Mouse (Mus musculus) left cerebral cortex, adult 9 months (tissue): ENCODE measurements around the gene Adgrl3.

Experiments
- DNase-seq, 2 experiments: peaks; one replicate each; pipeline ENCODE4 v3.0.0; 2022; ENCODE audit warnings: low spot score in 2 of 2

The Adgrl3 gene

DNA sequence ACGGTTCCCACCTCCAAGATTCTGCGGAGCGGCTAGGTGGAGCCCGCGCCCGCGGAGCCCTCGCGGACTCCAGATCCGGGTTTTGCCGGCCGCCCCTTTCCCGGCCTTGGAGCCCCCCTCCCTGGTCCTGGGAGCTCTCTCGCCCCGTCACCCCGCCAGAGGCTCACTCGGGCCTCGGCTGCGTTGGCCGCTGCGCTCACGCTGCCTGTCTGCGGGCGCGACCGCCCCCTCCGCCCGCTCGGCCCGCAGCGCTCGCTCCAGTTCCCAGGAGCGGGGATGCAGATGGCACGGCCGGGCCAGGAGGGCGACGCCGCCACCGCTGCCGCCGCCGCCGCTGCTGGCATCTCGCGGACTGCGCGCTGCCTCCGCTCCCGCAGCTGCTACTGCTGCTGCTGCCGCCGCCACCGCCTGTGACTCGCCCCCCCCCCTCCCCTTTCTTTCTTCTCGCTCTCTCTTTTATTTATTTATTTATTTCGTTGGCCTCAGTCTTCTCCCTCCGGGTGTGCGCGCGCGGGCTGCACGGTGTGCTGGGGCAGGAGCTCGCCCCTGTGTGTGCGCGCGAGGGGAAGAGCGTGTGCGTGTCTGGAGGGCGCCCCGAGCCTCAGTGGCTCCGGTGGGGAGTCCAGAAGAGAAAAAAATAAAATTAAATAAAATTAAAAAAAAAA lies at the start of gene Adgrl3:
Adgrl3 (plus strand) TSS at position 549 of the 665 bp plus-strand sequence.
- peak; percentile 56 to 80 for DNase-seq

GRCm38 (mm10) chr5:81019166-81019565 lies 772 bp upstream of the Adgrl3 start:
- DNase-seq = no peak

- peak; percentile 23 to 65 for DNase-seq
These were observed 505 bp downstream of the Adgrl3 start for GRCm38 (mm10) chr5:81020281-81021005.

- no peak for DNase-seq
These were observed 1.0 kb downstream of the Adgrl3 start for GRCm38 (mm10) chr5:81021006-81021320.

GRCm38 (mm10) chr5:81021331-81021863 lies 1.5 kb downstream of the Adgrl3 start:
- peak; percentile 19 to 64 for DNase-seq

DNA sequence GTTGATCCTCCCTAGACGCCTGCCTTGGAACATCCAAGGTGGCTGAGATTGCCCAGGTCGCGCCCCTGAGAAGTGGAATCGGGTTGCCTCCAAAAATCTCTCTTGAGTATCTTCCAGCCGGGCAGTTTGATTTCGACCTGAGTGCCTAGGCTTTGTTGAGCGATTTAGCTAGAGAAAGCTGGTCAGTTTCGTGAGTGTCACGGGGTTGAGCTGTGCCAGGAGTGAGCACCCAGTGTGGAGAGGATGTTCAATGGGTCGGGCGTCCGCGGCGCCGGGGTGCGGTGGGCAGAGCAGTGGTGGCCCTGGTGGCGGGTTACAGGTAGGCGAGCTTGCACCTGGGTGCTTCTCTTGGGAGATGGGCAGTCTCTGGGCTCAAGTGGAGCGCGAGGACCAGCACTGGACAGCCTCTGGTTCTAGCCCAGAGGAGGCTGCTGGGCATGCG lies 1.9 kb downstream of the Adgrl3 start:
- DNase-seq = peak in 1 of 2 experiments; percentile 56

DNA sequence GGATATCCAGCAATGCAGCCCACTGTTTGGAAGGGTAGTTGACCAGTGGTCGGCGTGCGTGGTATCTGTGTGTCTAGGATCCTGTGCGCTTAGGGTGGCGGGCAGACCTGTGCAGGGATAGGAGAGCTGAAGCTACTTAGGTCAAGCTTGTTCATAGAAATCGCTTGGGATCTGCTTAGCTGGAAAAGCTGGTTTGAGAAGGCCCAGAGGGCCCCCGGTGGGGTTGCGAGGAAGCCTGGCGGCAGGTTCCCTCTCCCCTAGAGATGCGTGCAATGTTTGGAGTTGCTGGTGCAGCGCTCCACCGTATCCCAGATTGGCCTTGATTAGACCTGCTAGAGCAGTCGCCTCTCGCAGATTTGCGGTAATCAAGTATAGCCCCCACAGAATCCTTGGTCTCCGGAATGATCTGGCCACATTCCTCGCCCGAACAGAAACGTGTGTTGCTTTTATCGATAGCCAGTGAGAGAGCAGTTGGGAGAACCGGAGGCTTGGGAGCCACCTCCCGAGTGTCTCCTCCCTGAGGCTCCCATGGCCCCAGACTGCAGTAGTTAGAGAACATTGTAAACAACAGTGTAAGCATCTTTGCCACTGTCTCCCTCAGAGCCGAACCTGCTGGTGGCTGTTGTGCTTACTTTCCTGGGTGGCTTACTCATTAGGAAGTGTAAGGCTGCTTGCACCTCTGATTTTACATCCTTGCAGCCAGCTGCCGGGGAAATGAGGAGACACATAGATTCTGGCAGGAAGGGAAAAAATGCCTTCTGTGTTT lies 2.6 kb downstream of the Adgrl3 start:
- DNase-seq = peak; percentile 22 to 46

GRCm38 (mm10) chr5:81023923-81024715 lies 4.2 kb downstream of the Adgrl3 start:
- DNase-seq = no peak

DNA sequence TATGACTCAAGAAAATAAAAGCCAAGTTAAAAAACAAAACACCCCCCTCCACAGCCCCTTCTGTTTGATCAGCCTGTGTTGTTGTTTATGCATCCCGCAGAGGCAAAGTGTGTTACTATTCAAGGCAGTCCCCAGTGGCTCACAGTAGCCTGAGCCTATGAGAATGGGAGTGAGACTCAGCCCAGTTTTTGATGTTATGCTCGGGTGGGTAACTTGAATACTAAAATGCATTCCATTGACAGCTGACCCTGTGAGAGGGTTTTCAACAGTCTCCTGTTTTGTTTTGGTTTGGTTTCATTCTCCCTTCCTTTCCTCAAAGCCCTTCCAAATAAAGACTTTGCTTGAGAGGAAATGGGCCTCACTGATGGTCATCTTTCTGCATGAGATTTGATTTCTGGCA lies 8.9 kb downstream of the Adgrl3 start:
- DNase-seq = peak; percentile 18 to 40

GRCm38 (mm10) chr5:81037091-81037490 lies 17.2 kb downstream of the Adgrl3 start:
- no peak for DNase-seq

GRCm38 (mm10) chr5:81043875-81044274 lies 23.9 kb downstream of the Adgrl3 start:
- no peak for DNase-seq

DNA sequence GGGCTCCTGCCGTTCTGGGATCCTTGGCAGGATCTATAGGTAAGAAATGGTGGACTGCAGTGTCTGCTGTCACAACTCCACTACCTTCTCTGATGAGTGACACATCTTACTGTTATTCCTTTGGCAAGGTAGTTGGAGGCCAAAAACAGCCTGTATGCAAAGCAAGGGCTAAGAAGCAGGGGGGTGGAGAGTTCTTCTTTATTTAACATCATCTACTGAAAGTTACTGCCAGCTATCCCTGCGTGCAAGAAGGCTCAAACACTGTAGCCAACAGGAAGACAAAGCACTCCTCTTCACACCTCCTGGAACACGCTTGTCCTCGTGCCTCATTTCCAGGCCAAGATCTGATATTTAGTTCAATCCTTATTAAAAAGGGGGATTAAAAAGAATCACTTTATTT lies 26.2 kb downstream of the Adgrl3 start:
- DNase-seq = no peak

- no peak for DNase-seq
These were observed 34.7 kb downstream of the Adgrl3 start for GRCm38 (mm10) chr5:81054628-81055027.

- DNase-seq = no peak
These were observed 35.3 kb downstream of the Adgrl3 start for GRCm38 (mm10) chr5:81055253-81055652.

GRCm38 (mm10) chr5:81058122-81058521 lies 38.2 kb downstream of the Adgrl3 start:
- no peak for DNase-seq

GRCm38 (mm10) chr5:81060950-81061349 lies 41.0 kb downstream of the Adgrl3 start:
- DNase-seq = no peak

- no peak for DNase-seq
These were observed 41.4 kb downstream of the Adgrl3 start for GRCm38 (mm10) chr5:81061386-81061785.

- DNase-seq = no peak
These were observed 44.1 kb downstream of the Adgrl3 start for GRCm38 (mm10) chr5:81064026-81064425.

- DNase-seq = no peak
These were observed 48.2 kb downstream of the Adgrl3 start for GRCm38 (mm10) chr5:81068173-81068572.

GRCm38 (mm10) chr5:81068839-81069238 lies 48.9 kb downstream of the Adgrl3 start:
- no peak for DNase-seq

GRCm38 (mm10) chr5:81072888-81073287 lies 53.0 kb downstream of the Adgrl3 start:
- DNase-seq = no peak

DNA sequence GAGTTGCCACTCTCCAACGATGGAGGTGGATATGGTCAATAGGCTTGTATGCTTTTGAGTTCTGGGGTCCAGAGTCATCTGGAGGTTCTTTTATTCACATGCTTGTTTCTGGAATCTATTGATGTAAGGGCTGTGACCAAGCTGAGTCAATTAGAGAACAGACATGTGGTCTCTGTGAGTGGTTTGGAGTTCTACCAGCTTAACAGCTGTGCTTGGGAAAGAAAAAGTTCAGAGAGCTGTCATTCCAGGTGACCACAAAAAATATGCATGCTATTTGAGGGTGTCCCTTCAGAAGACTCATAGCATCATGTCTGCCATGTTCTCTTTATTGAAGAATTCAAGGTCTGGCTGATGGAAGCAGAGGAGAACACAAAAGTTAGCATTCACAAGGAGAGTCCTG lies 53.9 kb downstream of the Adgrl3 start:
- no peak for DNase-seq
